Mouse (Mus musculus) gastrocnemius, postnatal 25 days (tissue): ENCODE data around the gene Dnmbp. TPM values are rescaled to one million over a fixed set of nuclear protein-coding genes. Genes with fewer than 3 reads are reported as not detected.

Source experiments
- DNase-seq: peaks from one replicate; pipeline ENCODE4 v3.0.0; 2022
- total RNA-seq, 2 experiments: library from RNA; stranded (reverse); gene quantifications; 1 replicate in 1 of 2; 2 replicates in 1 of 2; pipeline ENCODE4 v1.2.3; 2021

Gene Dnmbp
- total RNA-seq, 2 experiments from 2014 or later: 7.9 to 10.0 TPM

DNA sequence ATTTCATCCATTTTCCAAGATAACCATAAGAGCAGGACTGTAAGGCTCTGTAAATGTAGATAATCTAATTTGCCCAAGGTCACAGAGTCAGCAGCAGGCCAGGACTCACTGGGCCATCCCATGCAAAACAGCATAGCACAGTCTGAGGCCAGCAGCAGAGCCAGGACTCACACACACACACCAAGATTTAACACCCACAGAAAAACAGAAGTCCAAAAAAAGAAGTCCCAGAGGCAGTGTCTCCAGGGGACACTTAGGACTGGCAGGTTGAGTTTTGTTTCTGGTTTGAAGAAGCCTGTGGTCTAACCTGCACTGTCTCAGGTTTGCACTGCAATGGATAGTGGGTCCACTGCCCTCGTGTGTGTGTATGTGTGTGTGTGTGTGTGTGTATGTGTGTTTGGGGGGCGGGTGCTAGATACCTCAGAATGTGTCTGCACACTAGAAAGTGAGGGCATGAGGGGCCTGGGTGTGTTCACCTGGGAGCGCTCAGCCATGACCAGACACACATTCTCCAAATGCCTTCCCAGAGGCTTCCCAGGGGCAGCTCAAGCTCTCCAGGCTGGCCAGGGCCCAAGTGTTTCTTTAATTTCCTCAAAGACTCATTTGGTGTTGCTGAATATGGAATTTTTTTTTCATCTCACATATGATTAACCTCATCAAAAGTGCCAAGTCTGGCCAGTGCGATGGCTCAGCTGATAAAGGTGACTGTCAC is 27.1 kb downstream of the Dnmbp start:
- DNase-seq: no peak

GRCm38 (mm10) chr19:43906492-43906891 is 33.5 kb downstream of the Dnmbp start:
- no peak for DNase-seq

- peak; percentile 36 for DNase-seq
Observed at GRCm38 (mm10) chr19:43905985-43906384, 34.0 kb downstream of the Dnmbp start.

DNA sequence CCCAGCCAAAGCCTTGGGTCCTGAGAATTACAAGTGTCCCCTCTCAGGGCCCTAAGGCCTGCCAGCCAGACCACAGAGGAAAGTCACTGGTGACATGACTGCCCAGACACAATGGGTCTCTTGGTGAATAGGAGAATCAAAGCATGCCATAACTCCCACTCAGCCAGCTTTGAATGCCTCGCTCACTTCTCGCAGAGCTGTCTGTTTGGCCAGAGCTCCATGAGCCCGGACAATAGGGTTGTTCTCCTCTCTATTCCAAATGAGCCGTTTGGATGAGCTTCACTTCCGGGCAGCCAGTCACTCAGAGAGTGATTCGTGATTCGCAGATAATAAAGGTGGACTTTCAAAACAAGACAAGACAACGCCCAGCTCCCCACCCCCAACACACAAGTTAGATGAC is 34.9 kb downstream of the Dnmbp start:
- DNase-seq: no peak

DNA sequence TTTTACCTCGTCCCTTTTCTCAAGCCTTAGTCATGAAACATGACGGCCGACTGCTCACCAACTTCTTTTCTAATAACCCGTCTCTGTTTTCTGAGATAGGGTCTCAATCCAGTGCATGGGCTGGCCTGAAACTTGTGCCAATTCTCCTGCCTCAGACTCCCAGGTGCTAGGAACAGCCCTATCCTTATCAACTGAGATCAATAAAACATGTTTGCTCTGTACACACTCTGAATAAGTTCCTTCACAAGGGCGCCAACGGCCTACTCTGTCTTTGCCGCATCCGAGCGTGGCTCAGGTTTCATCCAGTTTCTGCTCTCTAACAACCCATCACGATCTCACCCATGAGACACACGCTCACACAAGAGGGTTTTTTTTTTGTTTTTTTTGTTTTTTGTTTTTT is 35.7 kb downstream of the Dnmbp start:
- no peak for DNase-seq

GRCm38 (mm10) chr19:43902887-43903286 is 37.1 kb downstream of the Dnmbp start:
- DNase-seq: no peak

DNA sequence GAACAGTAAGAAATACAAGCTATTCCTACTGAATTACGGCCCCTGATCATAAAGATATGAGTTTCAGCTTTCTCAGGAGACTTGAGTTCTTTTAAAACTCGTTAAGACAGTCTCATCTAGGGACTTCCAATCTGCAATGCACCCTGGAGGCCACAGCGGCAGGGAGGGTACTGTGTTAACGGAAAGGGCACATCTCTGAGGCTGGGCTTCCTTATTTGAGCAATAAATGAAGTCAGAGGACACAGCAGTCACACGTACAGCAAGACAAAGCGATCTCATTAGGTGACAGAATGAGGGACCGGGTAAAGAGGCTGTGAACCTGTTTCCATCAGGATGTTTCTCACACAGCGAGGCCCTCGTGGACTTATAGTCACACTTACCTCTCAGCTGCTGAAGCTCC is 39.3 kb downstream of the Dnmbp start:
- no peak for DNase-seq

DNA sequence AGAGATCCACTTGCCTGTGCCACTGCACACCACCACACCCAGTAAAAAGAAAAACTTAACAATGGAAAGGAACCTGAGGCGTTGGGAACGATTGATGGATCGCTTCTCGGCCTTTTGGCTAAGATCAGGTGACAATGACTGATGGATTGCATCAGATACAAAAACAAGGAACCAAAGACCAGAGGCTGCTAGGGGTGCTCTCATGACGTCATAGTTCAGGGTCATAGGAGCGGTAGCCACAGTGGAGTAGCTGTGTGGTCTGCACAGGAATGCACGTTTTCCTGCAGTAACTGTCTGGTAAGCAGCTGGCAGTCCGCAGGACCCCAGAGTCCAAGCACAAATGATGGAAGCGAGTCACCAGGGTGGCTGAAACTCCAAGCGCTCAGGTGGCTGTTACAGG is 41.4 kb downstream of the Dnmbp start:
- DNase-seq: no peak

- DNase-seq: no peak
Observed at GRCm38 (mm10) chr19:43896441-43896840, 43.5 kb downstream of the Dnmbp start.

DNA sequence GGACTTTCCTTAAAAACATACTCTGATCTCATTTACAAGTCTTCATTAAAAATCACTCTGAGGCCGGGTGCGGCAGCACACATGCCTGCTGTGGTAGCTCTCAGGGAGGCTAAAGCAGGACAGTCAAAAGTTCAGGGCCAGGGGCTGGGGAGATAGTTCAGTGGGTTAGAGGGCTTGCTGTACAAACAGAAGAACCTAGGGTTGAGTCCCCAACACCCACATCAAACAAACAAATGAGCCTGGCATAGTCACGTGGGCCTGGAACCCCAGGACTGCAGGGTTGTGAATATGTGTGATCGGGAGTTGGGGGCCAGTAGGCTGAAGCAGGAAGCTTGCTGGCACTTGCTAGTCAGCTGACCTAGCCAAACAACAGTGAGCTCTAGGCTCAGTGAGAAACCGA is 44.0 kb downstream of the Dnmbp start:
- DNase-seq: no peak

GRCm38 (mm10) chr19:43894821-43895220 is 45.2 kb downstream of the Dnmbp start:
- DNase-seq: no peak

- DNase-seq: peak; percentile 50
Observed at GRCm38 (mm10) chr19:43894070-43894469, 45.9 kb downstream of the Dnmbp start.

DNA sequence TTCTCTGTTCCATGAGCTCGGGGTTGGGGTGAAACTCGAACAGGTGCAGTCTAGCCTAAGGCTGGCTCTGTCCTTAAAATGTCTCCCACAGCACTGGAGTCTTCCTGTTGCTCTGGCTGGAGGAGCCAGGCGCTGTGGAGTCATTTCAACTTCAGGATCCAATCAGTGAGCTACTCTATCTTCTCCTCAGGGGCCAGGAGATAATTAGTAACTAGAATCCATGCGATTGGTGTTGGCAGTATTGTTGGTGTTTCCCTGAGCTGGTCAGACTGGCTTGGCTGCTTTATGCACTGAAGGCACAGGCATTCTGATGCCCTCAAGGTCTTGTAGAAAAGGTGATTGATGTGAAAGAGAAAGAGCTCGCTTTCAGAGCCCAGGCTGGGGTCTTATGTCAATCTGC is 49.5 kb downstream of the Dnmbp start:
- no peak for DNase-seq

DNA sequence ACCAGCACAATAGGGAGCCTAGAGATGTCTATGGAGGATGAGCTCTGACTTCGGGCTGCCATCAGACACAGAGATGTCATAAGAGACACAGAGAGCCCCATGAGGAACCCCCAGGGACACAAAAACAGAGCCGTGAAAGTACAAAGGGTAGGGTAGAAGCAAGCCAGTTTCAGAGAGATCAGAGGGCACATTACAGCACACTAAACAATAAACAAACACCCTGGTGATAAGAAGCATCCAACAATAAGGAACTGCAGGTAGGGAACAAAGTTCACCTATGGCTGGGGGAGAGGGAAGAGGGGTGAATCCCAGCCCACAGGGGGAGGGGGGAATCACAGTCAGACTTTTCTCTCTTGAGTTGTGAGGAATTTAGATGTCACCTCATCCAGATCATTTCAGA is 52.3 kb downstream of the Dnmbp start:
- DNase-seq: no peak

- no peak for DNase-seq
Observed at GRCm38 (mm10) chr19:43887242-43887641, 52.7 kb downstream of the Dnmbp start.

DNA sequence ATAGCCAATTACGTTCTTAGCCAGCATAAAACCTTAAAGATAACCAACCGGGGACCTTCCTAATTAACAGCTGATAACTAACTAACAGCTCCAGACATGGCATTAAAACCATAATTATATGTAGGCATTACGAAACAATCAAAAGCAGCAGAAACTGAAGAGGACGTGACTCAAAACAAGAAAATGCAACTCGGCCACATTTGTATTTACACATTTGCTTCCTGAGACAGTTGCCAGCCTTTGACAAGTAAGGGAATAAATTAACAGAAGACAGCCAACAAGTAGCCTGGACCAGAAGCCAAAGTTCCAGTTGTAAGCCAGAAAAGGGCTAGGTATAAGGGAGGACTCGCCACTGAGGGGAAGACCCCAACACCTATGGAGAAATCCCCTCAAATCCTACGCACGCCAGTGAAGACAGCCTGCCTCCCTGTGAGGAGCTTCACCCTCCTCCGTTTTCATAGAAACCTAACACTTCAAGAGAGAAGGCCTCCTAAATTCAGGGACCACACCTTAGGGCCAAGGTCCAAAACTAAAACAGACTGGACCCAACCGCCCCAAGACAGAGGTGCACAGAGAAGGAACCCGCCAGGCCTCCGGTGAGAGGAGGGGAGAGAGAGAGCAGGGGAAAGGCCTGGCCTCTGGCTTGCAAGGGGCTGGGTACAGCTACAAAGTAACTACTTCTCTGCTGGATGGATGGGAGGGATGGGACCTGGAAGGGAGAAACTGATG is 53.5 kb downstream of the Dnmbp start:
- no peak for DNase-seq

GRCm38 (mm10) chr19:43884668-43885498 is 55.1 kb downstream of the Dnmbp start:
- no peak for DNase-seq

GRCm38 (mm10) chr19:43882895-43883573 is 57.0 kb downstream of the Dnmbp start:
- no peak for DNase-seq

GRCm38 (mm10) chr19:43881615-43882014 is 58.4 kb downstream of the Dnmbp start:
- no peak for DNase-seq

DNA sequence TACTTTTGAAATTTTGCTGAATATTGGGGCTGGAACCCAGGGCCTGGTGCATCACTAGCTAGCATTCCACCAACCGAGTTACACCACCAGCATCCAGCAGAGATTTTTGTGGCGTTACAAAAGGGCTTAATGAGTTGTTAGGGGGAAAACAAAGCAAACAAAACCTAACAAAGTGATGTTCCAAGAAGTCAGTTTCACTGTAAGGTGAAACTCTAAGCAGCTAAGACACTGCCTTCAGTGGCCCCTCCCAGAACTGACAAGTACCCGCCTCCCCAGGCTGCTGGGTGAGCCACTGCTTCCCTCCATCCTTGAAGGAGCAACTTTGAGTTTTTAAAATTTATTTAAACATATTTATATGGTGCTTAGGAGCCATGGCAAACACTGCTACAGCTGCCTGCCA is 59.6 kb downstream of the Dnmbp start:
- DNase-seq: no peak

GRCm38 (mm10) chr19:43879401-43880212 is 60.4 kb downstream of the Dnmbp start:
- peak; percentile 52 for DNase-seq
